18 mouse cellular contexts compared by ENCODE assay signal in genomic region chr6:8765801-8766200, GRCm38 (mm10). TPM values are rescaled to one million over a fixed set of nuclear protein-coding genes. Genes with fewer than 3 reads are reported as not detected.
DNase-seq lines count a peak whose midpoint lies in the region.
"Had no signal": no experiment of that assay in that cellular context is flagged by ENCODE, and none has a peak within 500 bp of the region (broad histone marks: within the 10 kb centered on the region; RNA-seq: fewer than 3 reads in every experiment).

No protein-coding gene starts in this region.

- peak; percentile 31 to 53 for DNase-seq in layer of hippocampus, adult 18-20 months (ENCODE audit: low spot score in 2 of 2)
- no peak for DNase-seq in layer of hippocampus, adult 11-12 months (ENCODE audit: low spot score)
- peak; percentile 19 to 20 for DNase-seq in layer of hippocampus, adult 8-10 months (ENCODE audit: low spot score in 2 of 2)
- DNase-seq in layer of hippocampus, adult 9-10 months (ENCODE audit: low spot score), result no peak
- peak; percentile 11 for DNase-seq in right cerebral cortex, adult 18-20 months
- DNase-seq in right cerebral cortex, postnatal 4 days, result no peak
- DNase-seq in adrenal gland, postnatal 14 days, result no peak
- DNase-seq: adrenal gland, adult 2 months; adrenal gland, postnatal 10 days; adrenal gland, postnatal 36 days; cerebellum, adult 11 months; cerebellum, adult 18-20 months; cerebellum, adult 8-10 months; cerebellum, adult 9-11 months; cerebellum, postnatal 14 days; cerebellum, postnatal 36 days; embryo, embryonic 11 days had no signal

RNA-seq across cellular contexts. Expression of gene Ica1, which starts 12.5 kb away (rescaled TPM):
- 10 to 100 TPM; 54.6 to 57.9 TPM for total RNA-seq in layer of hippocampus, adult 18-20 months (2021)
- 10 to 100 TPM; 54.8 to 63.2 (median 57.9) TPM for total RNA-seq in layer of hippocampus, adult 8-10 months (2022)
- total RNA-seq in adrenal gland, postnatal 14 days (2021), result 22.6 and 25.5 TPM in 2 replicates
- total RNA-seq: MEL had no signal

Comparison
In these comparisons a context has a peak if more than half of its experiments do, and no peak if none do; other contexts are left out.
1. DNase-seq: peak in layer of hippocampus, adult 18-20 months (2 of 2), layer of hippocampus, adult 8-10 months (2 of 2) and right cerebral cortex, adult 18-20 months (single experiment); none in layer of hippocampus, adult 11-12 months (single experiment), layer of hippocampus, adult 9-10 months (single experiment), right cerebral cortex, postnatal 4 days (single experiment) and adrenal gland, postnatal 14 days (single experiment).